Mouse (Mus musculus) kidney, adult 8-10 months (tissue): ENCODE measurements around the gene Chst2.

Source experiments
- DNase-seq, 2 experiments: peaks; one replicate each; pipeline ENCODE4 v3.0.0; 2022

Gene Chst2

DNA sequence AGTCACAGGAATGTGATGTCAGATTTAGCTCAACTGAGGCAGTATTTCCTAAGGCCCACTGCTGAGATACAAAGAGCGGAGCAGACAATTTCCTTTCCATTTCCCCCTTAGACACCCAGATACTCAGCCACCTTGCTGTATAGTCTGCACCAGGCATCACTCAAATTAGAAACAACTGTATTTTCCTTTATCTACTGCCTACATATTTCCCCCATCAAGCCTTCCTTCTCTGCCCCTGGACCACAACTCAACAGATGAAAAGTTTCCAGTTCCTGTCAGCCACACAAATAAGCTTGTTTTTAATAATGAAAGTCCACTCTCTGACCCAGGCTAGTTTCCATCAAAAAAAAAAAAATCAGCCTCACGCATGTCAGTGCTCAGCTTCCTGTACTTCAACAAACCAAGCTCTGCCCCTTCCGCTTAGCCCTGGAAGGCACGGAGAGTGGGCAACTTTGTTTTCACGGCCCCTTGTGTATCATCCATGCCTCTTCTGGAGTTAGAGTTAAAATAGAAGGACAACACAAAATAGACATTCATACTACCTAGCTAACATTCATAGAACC lies 52.6 kb downstream of the Chst2 start:
- DNase-seq: no peak

DNA sequence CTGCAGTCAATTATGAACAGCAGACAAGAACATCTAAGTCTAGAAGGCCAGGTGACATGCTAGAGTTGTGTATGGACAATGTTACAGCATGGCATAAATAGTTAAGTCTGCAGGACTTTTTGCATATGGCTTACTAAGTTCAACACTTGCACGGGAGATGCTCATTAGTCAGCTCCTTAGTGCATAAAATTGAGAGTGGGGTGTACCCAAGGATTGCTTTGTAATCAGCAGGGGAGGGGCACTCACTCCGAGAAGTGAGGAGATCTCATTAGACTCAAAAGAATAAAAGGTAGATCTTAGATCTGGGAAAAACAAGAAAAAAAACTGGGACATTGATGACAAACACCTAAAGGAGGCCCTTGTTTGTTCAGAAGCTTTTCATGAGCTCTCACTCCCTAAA lies 54.6 kb downstream of the Chst2 start:
- DNase-seq: no peak

DNA sequence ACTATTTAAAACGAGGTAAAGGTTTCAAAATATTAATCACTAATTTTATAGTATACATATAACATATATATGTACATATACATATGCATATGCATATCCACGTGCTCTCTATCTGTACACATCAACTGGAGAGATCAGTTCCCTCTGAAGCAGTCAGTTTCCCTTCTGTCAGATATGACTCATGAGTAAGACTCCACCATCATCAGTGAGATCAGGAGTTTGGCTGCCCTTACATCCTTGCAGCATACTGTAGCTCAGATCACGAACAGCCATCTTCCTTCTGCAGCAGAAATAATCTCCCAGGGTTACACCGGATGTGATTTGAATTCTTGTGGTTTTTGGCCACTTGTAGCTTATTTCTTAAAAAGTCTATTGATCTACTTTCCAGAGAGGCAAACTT lies 56.0 kb downstream of the Chst2 start:
- DNase-seq: no peak
